Mouse (Mus musculus) spleen, adult 2 months (tissue): Measurements from ENCODE around the gene Dera.

Experiments used
- CTCF ChIP-seq: fragments of 200-500 bp; IDR thresholded peaks from 2 replicates; pipeline ENCODE4 v1.5.1; 2011; ENCODE audit warnings: mild to moderate bottlenecking, inconsistent platforms; ENCODE audit not compliant: insufficient read depth, insufficient read length, insufficient replicate concordance; ENCODE audit errors: extremely low read depth
- POLR2A ChIP-seq: fragments of 200-500 bp; IDR thresholded peaks from 2 replicates; pipeline ENCODE4 v1.6.1; 2011; ENCODE audit warnings: low read depth, low read length, inconsistent platforms

DNA sequence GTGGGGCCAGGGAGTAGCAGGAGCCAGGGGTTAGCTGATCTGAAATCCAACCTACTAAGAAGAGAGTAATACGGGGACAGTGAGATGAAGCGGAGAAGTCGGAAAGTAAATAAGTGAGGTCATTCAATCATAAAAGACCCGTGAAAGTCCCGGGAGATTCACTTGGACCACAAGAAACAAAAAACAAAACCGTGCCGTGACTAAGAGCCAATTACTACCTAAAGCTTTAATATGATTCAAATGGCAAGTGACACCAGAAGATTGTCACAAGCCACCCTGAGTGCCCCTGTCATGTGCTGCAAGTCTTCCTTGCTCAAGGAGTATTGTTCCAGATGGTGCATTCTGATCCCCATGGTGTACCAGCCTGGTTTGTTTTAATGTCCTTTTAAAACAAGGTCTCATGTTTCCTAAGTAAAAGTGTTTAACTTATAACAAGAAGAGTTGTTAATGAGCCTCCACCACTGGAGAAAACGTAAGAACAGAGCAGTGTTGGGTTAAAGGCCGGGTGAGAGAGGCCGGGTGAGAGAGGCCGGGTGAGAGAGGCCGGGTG is 49.2 kb downstream of the Dera start:
- TF ChIP-seq POLR2A (no peak), CTCF (no peak)
